Mouse (Mus musculus) stomach, embryonic 14.5 days (tissue): ENCODE measurements around the gene Chst11. TPM values are rescaled to one million over a fixed set of nuclear protein-coding genes. Genes with fewer than 3 reads are reported as not detected.
"Not testable (repeated sequence)": the region's sequence is repeated elsewhere in the genome, so short reads cannot be mapped to it uniquely, and the experiment has no call there.

Experiments
- ATAC-seq: fragments of 200-750 bp; cut with Nextera tagmentation; 2 replicates; pipeline ENCODE4 v1.8.0; 2017; ENCODE audit warnings: low read depth, moderate TSS enrichment; ENCODE audit not compliant: insufficient number of reproducible peaks, insufficient read depth, low FRiP score
- H3K27ac ChIP-seq: fragments of 300-500 bp; sonication (generic); 2 replicates; pipeline ENCODE4 v1.5.1; 2014; ENCODE audit warnings: mild to moderate bottlenecking, low read length, moderate library complexity, mixed read lengths
- H3K27me3 ChIP-seq: fragments of 300-500 bp; sonication (generic); 2 replicates; pipeline ENCODE4 v1.6.1; 2014; ENCODE audit warnings: low read length, control low read depth, mixed read lengths; ENCODE audit not compliant: control insufficient read depth, insufficient read depth
- H3K36me3 ChIP-seq: fragments of 300-500 bp; sonication (generic); 2 replicates; pipeline ENCODE4 v1.6.1; 2014; ENCODE audit warnings: mild to moderate bottlenecking, control low read depth, low read length, moderate library complexity, mixed read lengths; ENCODE audit not compliant: control insufficient read depth, insufficient read depth
- H3K4me1 ChIP-seq: fragments of 300-500 bp; sonication (generic); 2 replicates; pipeline ENCODE4 v1.6.1; 2014; ENCODE audit warnings: low read length, control low read depth, mixed read lengths; ENCODE audit not compliant: control insufficient read depth, insufficient read depth
- H3K4me2 ChIP-seq: fragments of 300-500 bp; sonication (generic); replicated peaks from 2 replicates; pipeline ENCODE4 v1.6.1; 2014; ENCODE audit warnings: low read depth, low read length, control low read depth
- H3K4me3 ChIP-seq: fragments of 300-500 bp; sonication (generic); 2 replicates; pipeline ENCODE4 v1.5.1; 2014; ENCODE audit warnings: low read depth, low read length, control low read depth
- H3K9ac ChIP-seq: fragments of 300-500 bp; sonication (generic); replicated peaks from 2 replicates; pipeline ENCODE4 v1.6.1; 2014; ENCODE audit warnings: low read depth, mild to moderate bottlenecking, control low read depth, low read length, moderate library complexity, mixed read lengths
- H3K9me3 ChIP-seq: fragments of 300-500 bp; sonication (generic); 2 replicates; pipeline ENCODE4 v1.6.1; 2016; ENCODE audit warnings: low read depth, low read length, control low read depth; ENCODE audit not compliant: control insufficient read depth
- WGBS: fragments of 180-500 bp; shearing (Covaris S2); extraction: QIAGEN DNeasy Blood & Tissue Kit; methylation state at CpG from one replicate; pipeline ENCODE4 v1.1.7; 2014; 5-methylcytosine and 5-hydroxymethylcytosine counted together
- polyA plus RNA-seq: library from polyadenylated mRNA; unstranded; fragments of >200 nt; fragmentation: Nextera tagmentation; extraction: Ambion mirVana; gene quantifications from 2 replicates; pipeline ENCODE4 v1.2.1, GENCODE M21; 2014

The Chst11 gene
- polyA plus RNA-seq, 1 experiment from 2014 or later, result 2.0 TPM

DNA sequence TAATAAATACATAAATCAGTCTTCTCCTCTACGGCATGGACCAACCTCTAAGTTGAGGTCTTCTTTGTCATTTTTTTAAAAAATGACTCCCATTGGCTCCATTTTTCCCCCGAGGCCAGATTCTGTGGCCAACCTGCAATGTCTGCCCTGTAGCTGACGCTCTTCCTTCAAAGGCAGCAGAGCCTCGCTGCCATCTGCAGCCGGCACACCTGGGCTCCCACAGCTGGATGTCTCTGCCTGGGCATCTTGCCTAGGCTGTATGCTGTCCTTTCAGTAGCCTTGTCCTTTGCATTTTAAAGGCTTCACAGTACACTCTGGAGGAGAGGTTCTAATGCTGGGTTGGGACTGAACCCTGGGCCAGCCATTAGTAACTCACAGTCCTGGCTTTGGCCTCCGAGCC lies 132.6 kb downstream of the Chst11 start:
- Histone ChIP-seq H3K27me3 (no peaks in the 10 kb centered on the region), H3K4me1 (peaks cover 23% of the 10 kb centered on the region), H3K36me3 (no peaks in the 10 kb centered on the region), H3K4me2 (no peak overlapping the region), H3K9me3 (no peaks in the 10 kb centered on the region), H3K4me3 (no peak overlapping the region), H3K27ac (no peak overlapping the region), H3K9ac (no peak overlapping the region)
- 88% methylated on average over 6 of the region's 6 CpGs for WGBS
- no peak for ATAC-seq

- Histone ChIP-seq H3K4me1 (peaks cover 21% of the 10 kb centered on the region), H3K27ac (no peak overlapping the region), H3K4me2 (no peak overlapping the region), H3K9ac (no peak overlapping the region), H3K36me3 (no peaks in the 10 kb centered on the region), H3K27me3 (no peaks in the 10 kb centered on the region), H3K9me3 (no peaks in the 10 kb centered on the region), H3K4me3 (no peak overlapping the region)
- no peak for ATAC-seq
- WGBS, result 57% methylated on average over 3 of the region's 3 CpGs
Observed at GRCm38 (mm10) chr10:83118613-83119012, 133.3 kb downstream of the Chst11 start.

GRCm38 (mm10) chr10:83119016-83119415 lies 133.7 kb downstream of the Chst11 start:
- no peak for ATAC-seq
- WGBS, result 84% methylated on average over 10 of the region's 10 CpGs
- H3K27ac ChIP-seq, result no peak overlapping the region

GRCm38 (mm10) chr10:83119461-83119860 lies 134.2 kb downstream of the Chst11 start:
- not testable (repeated sequence) for H3K4me3 ChIP-seq, H3K27me3 ChIP-seq, ATAC-seq, H3K27ac ChIP-seq, H3K9me3 ChIP-seq, H3K4me2 ChIP-seq, H3K36me3 ChIP-seq, H3K9ac ChIP-seq
- H3K4me1 ChIP-seq, result peaks cover 21% of the 10 kb centered on the region
- 73% methylated on average over 8 of the region's 8 CpGs for WGBS

More at GRCm38 (mm10) chr10:83119016-83119415, 133.7 kb downstream of the Chst11 start:
- no peak overlapping the region for H3K4me2 ChIP-seq
- no peaks in the 10 kb centered on the region for H3K9me3 ChIP-seq
- H3K4me3 ChIP-seq, result no peak overlapping the region
- peaks cover 21% of the 10 kb centered on the region for H3K4me1 ChIP-seq
- no peaks in the 10 kb centered on the region for H3K36me3 ChIP-seq
- H3K27me3 ChIP-seq, result no peaks in the 10 kb centered on the region
- H3K9ac ChIP-seq, result no peak overlapping the region

DNA sequence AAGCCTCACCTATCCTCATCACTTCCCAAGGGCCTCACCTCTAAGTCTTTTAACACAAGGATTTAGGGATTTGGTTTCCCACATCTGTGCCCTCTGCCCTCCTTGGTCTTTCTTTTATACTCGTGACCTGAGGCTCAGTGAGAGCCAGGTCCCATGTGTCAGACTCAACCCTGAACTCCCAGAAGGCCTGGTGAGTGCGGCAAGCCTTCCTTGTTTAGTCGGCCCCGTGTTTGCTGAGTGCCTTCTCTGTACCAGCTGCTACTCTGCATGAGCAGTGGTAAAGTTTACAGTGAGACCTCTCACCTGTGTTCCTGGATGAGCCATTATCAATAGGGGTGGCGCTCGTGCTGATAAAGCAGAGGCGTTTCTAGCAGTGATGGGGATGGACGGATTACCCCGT lies 134.6 kb downstream of the Chst11 start:
- 56% methylated on average over 9 of the region's 9 CpGs for WGBS
- ATAC-seq, result no peak
- no peaks in the 10 kb centered on the region for H3K36me3 ChIP-seq
- no peak overlapping the region for H3K9ac ChIP-seq
- peaks cover 21% of the 10 kb centered on the region for H3K4me1 ChIP-seq
- no peak overlapping the region for H3K27ac ChIP-seq
- no peaks in the 10 kb centered on the region for H3K27me3 ChIP-seq
- H3K4me2 ChIP-seq, result no peak overlapping the region
- no peaks in the 10 kb centered on the region for H3K9me3 ChIP-seq
- H3K4me3 ChIP-seq, result no peak overlapping the region

DNA sequence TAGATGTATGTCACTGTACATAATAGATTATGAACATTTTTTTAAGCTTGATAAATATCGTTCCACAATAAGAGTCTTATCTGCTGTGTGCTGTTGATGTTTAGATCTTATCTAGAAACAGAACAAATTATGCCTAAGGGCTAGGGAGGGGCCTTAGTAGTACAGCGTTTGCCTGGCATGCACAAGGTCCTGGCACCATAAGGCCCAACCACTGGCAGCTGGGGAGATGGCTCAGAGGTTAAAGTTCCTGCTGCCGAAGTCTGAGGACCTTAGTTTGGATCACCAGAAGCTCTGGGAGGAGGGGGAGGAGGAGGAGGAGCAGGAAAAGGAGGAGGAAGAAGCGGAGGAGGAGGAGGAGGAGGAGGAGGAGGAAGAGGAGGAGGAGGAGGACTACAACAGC lies 135.6 kb downstream of the Chst11 start:
- Histone ChIP-seq H3K9ac (no peak overlapping the region), H3K4me2 (no peak overlapping the region), H3K4me3 (no peak overlapping the region), H3K27me3 (no peaks in the 10 kb centered on the region), H3K4me1 (peaks cover 12% of the 10 kb centered on the region), H3K9me3 (no peaks in the 10 kb centered on the region), H3K27ac (no peak overlapping the region), H3K36me3 (no peaks in the 10 kb centered on the region)
- no peak for ATAC-seq
- WGBS, result 43% methylated on average over 3 of the region's 4 CpGs

DNA sequence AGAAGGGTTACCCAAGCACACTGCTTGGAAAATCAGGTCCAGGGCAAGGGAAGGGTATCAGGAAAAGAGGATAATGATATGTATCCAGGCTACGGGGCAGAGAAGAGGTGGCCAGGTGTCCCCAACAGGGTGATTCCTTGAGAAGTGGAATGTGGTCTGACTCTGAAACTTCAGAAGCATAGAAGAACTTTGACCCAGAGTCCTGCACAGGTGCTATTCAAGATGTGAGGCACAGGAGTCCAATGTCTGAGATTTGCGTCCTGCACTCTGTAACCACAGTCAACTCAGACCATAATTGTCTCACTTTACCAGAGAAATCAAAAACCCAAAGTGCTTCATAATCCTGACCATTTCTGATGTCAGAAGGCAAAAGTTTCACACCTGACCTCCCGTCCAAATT lies 139.3 kb downstream of the Chst11 start:
- no peaks in the 10 kb centered on the region for H3K4me1 ChIP-seq
- no peaks in the 10 kb centered on the region for H3K36me3 ChIP-seq
- no peak overlapping the region for H3K4me3 ChIP-seq
- ATAC-seq, result no peak
- WGBS, result 86% methylated on average over 3 of the region's 3 CpGs
- H3K9me3 ChIP-seq, result no peaks in the 10 kb centered on the region
- H3K27me3 ChIP-seq, result no peaks in the 10 kb centered on the region
- H3K4me2 ChIP-seq, result no peak overlapping the region
- no peak overlapping the region for H3K27ac ChIP-seq
- H3K9ac ChIP-seq, result no peak overlapping the region

DNA sequence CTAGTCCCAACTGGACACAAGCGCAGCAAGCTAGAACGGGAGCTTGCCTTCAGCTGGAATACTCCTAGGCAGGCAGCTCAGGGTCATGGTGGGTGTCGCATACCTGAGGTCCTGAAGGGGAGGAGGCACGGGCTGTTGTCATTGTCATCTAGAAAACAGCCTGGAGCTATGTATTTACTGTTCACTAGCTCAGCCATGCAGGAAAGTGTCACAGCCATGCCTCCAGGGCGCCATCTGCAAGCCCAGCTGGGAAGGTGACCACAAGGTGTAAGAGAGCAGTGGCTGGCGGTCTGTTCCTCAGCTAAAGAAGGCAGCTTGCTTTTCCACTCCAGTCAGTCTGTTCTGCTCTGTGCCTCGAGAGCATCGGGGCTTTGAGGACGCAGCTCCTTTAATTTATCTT lies 141.1 kb downstream of the Chst11 start:
- Histone ChIP-seq H3K27ac (no peak overlapping the region), H3K4me3 (no peak overlapping the region), H3K9me3 (no peaks in the 10 kb centered on the region), H3K27me3 (no peaks in the 10 kb centered on the region), H3K9ac (no peak overlapping the region), H3K36me3 (no peaks in the 10 kb centered on the region), H3K4me2 (no peak overlapping the region), H3K4me1 (no peaks in the 10 kb centered on the region)
- WGBS, result 53% methylated on average over 9 of the region's 9 CpGs
- ATAC-seq, result no peak

DNA sequence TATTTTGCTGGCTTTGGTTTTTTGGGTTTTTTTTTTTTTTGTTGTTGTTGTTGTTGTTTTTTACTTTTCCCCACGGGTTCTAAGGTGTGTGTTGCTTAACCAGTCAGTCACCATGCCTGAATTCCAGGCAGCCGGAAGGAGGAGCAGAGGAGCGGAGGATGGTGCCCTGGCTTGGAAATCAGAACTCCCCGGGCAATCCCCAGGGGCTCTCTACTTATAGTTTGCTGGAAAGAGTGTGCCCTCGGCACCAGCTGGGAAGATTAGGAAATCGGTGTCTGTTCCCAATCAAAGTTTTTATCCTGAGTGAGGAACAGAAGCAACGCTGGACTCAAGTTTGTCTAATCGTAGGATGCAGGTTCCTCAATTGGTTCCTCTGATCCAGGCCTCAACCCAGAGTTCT lies 143.1 kb downstream of the Chst11 start:
- no peaks in the 10 kb centered on the region for H3K9me3 ChIP-seq
- no peaks in the 10 kb centered on the region for H3K4me1 ChIP-seq
- ATAC-seq, result no peak
- no peak overlapping the region for H3K27ac ChIP-seq
- H3K36me3 ChIP-seq, result no peaks in the 10 kb centered on the region
- 83% methylated on average over 8 of the region's 8 CpGs for WGBS
- H3K4me2 ChIP-seq, result no peak overlapping the region
- H3K9ac ChIP-seq, result no peak overlapping the region
- H3K4me3 ChIP-seq, result no peak overlapping the region
- no peaks in the 10 kb centered on the region for H3K27me3 ChIP-seq
